Mouse (Mus musculus): ENCODE results near the gene Ssh2. TPM values are rescaled to one million over a fixed set of nuclear protein-coding genes. Genes with fewer than 3 reads are reported as not detected.

Gene Ssh2
- polyA plus RNA-seq, 1 experiment = 28.5 TPM

- no peak for TF ChIP-seq CTCF (IDR thresholded peaks at IDR 0.05; ENCODE audit: borderline replicate concordance, extremely low read depth, insufficient read depth, insufficient read length)
- TF ChIP-seq POLR2A (IDR thresholded peaks at IDR 0.05; ENCODE audit: borderline replicate concordance, extremely low read depth, insufficient read depth, insufficient read length, poor library complexity, severe bottlenecking) = no peak
- DNase-seq (ENCODE audit: low read depth) = peak; percentile 84
Observed at GRCm38 (mm10) chr11:77193941-77194553, 22.0 kb upstream of the Ssh2 start.

GRCm38 (mm10) chr11:77194762-77195161 is 21.3 kb upstream of the Ssh2 start:
- no peak for DNase-seq (ENCODE audit: low read depth)
- TF ChIP-seq POLR2A (IDR thresholded peaks at IDR 0.05; ENCODE audit: borderline replicate concordance, extremely low read depth, insufficient read depth, insufficient read length, poor library complexity, severe bottlenecking) (no peak), CTCF (IDR thresholded peaks at IDR 0.05; ENCODE audit: borderline replicate concordance, extremely low read depth, insufficient read depth, insufficient read length) (no peak)

- peak; percentile 62 for DNase-seq (ENCODE audit: low read depth)
- no peak for TF ChIP-seq CTCF (IDR thresholded peaks at IDR 0.05; ENCODE audit: borderline replicate concordance, extremely low read depth, insufficient read depth, insufficient read length)
- TF ChIP-seq POLR2A (IDR thresholded peaks at IDR 0.05; ENCODE audit: borderline replicate concordance, extremely low read depth, insufficient read depth, insufficient read length, poor library complexity, severe bottlenecking) = no peak
Observed at GRCm38 (mm10) chr11:77195360-77196109, 20.6 kb upstream of the Ssh2 start.

- DNase-seq (ENCODE audit: low read depth) = no peak
- TF ChIP-seq CTCF (IDR thresholded peaks at IDR 0.05; ENCODE audit: borderline replicate concordance, extremely low read depth, insufficient read depth, insufficient read length) = no peak
- TF ChIP-seq POLR2A (IDR thresholded peaks at IDR 0.05; ENCODE audit: borderline replicate concordance, extremely low read depth, insufficient read depth, insufficient read length, poor library complexity, severe bottlenecking) = no peak
Observed at GRCm38 (mm10) chr11:77196181-77197143, 19.6 kb upstream of the Ssh2 start.

- no peak for DNase-seq (ENCODE audit: low read depth)
- no peak for TF ChIP-seq CTCF (IDR thresholded peaks at IDR 0.05; ENCODE audit: borderline replicate concordance, extremely low read depth, insufficient read depth, insufficient read length)
- TF ChIP-seq POLR2A (IDR thresholded peaks at IDR 0.05; ENCODE audit: borderline replicate concordance, extremely low read depth, insufficient read depth, insufficient read length, poor library complexity, severe bottlenecking) = no peak
Observed at GRCm38 (mm10) chr11:77199636-77200035, 16.5 kb upstream of the Ssh2 start.

- no peak for DNase-seq (ENCODE audit: low read depth)
- no peak for TF ChIP-seq POLR2A (IDR thresholded peaks at IDR 0.05; ENCODE audit: borderline replicate concordance, extremely low read depth, insufficient read depth, insufficient read length, poor library complexity, severe bottlenecking)
- no peak for TF ChIP-seq CTCF (IDR thresholded peaks at IDR 0.05; ENCODE audit: borderline replicate concordance, extremely low read depth, insufficient read depth, insufficient read length)
Observed at GRCm38 (mm10) chr11:77200703-77201102, 15.4 kb upstream of the Ssh2 start.

GRCm38 (mm10) chr11:77214142-77214692 is 1.9 kb upstream of the Ssh2 start:
- DNase-seq (ENCODE audit: low read depth) = no peak
- TF ChIP-seq POLR2A (IDR thresholded peaks at IDR 0.05; ENCODE audit: borderline replicate concordance, extremely low read depth, insufficient read depth, insufficient read length, poor library complexity, severe bottlenecking) = no peak
- TF ChIP-seq CTCF (IDR thresholded peaks at IDR 0.05; ENCODE audit: borderline replicate concordance, extremely low read depth, insufficient read depth, insufficient read length) = no peak

- TF ChIP-seq CTCF (IDR thresholded peaks at IDR 0.05; ENCODE audit: borderline replicate concordance, extremely low read depth, insufficient read depth, insufficient read length) (peak; percentile 69; the same call in 1 of the 2 replicates), POLR2A (IDR thresholded peaks at IDR 0.05; ENCODE audit: borderline replicate concordance, extremely low read depth, insufficient read depth, insufficient read length, poor library complexity, severe bottlenecking) (no peak)
Observed at GRCm38 (mm10) chr11:77214755-77215154, 1.3 kb upstream of the Ssh2 start.

GRCm38 (mm10) chr11:77215483-77215882 is 604 bp upstream of the Ssh2 start:
- no peak for TF ChIP-seq CTCF (IDR thresholded peaks at IDR 0.05; ENCODE audit: borderline replicate concordance, extremely low read depth, insufficient read depth, insufficient read length)
- TF ChIP-seq POLR2A (IDR thresholded peaks at IDR 0.05; ENCODE audit: borderline replicate concordance, extremely low read depth, insufficient read depth, insufficient read length, poor library complexity, severe bottlenecking) = no peak
- DNase-seq (ENCODE audit: low read depth) = no peak

More at GRCm38 (mm10) chr11:77214755-77215154, 1.3 kb upstream of the Ssh2 start:
- DNase-seq (ENCODE audit: low read depth) = peak; percentile 87

- TF ChIP-seq CTCF (IDR thresholded peaks at IDR 0.05; ENCODE audit: borderline replicate concordance, extremely low read depth, insufficient read depth, insufficient read length) (no peak), POLR2A (IDR thresholded peaks at IDR 0.05; ENCODE audit: borderline replicate concordance, extremely low read depth, insufficient read depth, insufficient read length, poor library complexity, severe bottlenecking) (no peak)
- DNase-seq (ENCODE audit: low read depth) = no peak
Observed at GRCm38 (mm10) chr11:77216761-77217130, 659 bp downstream of the Ssh2 start.

- TF ChIP-seq CTCF (IDR thresholded peaks at IDR 0.05; ENCODE audit: borderline replicate concordance, extremely low read depth, insufficient read depth, insufficient read length) = no peak
- no peak for TF ChIP-seq POLR2A (IDR thresholded peaks at IDR 0.05; ENCODE audit: borderline replicate concordance, extremely low read depth, insufficient read depth, insufficient read length, poor library complexity, severe bottlenecking)
- no peak for DNase-seq (ENCODE audit: low read depth)
Observed at GRCm38 (mm10) chr11:77230765-77231164, 14.7 kb downstream of the Ssh2 start.

All from brain, embryonic 14.5 days (tissue).